Mouse (Mus musculus): ENCODE results near the gene Pfkl.

GRCm38 (mm10) chr10:78046388-78046787, 36.5 kb upstream of the Pfkl start:
- TF ChIP-seq EP300 (IDR thresholded peaks at IDR 0.05; ENCODE audit: insufficient read depth, low read depth, low read length), result no peak
- no peak for TF ChIP-seq CTCF (IDR thresholded peaks at IDR 0.05)

Measured in heart, adult 2 months (tissue).